Mouse (Mus musculus) gastrocnemius, adult 8-10 months (tissue): ENCODE measurements at regions not wholly inside any gene's neighbourhood (a gene's known extent, or its start where the extent isn't known, plus 50 kb on each side); places are given as distances from the start of the nearest gene placed in this dataset.

Source experiments
- DNase-seq, 2 experiments: peaks; one replicate each; pipeline ENCODE4 v3.0.0; 2022; ENCODE audit warnings: low spot score in 2 of 2

DNA sequence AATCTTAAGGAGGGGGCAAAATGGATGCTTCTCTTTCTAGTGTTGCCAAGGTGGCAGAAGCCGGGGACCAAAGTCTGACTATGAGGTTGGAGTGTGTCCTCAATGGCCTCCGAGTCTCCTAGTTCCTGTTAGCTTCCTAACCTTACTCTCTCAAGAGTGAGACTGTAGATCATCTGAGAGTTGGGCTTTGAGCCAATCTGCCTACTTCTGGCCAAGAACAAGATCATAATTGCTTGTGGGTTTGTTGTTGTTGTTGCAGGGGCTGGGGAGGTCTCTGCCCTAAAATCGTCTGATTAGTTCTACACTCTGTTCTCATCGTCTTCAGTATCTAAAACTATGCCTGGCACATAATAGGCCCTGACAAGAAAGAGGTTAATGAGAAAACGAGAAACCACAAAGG is 110.8 kb upstream of the Syt6 start:
- DNase-seq: no peak

- DNase-seq: no peak
Observed at GRCm38 (mm10) chr3:103464729-103465128, 110.3 kb upstream of the Syt6 start.

- no peak for DNase-seq
Observed at GRCm38 (mm10) chr3:103465132-103465690, 109.8 kb upstream of the Syt6 start.

DNA sequence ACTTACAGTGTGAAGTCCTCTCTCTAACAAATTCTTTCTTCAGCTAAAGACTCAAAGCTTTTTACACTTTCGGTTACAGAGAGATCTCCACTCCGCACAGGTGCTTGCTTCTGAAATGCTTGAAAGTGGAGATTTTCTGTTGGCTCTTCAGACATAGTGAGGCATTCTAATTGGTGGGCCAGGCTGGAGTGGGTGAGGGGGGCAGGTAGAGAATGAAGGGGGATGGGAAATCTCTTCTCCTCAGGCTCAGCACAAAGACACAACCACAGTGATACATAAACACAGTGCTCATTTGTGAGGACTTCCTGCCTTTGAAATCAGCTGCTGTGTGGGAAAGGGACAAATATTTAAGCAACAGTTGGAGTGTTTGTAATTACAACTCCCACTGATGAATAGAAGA is 109.1 kb upstream of the Syt6 start:
- DNase-seq: no peak

DNA sequence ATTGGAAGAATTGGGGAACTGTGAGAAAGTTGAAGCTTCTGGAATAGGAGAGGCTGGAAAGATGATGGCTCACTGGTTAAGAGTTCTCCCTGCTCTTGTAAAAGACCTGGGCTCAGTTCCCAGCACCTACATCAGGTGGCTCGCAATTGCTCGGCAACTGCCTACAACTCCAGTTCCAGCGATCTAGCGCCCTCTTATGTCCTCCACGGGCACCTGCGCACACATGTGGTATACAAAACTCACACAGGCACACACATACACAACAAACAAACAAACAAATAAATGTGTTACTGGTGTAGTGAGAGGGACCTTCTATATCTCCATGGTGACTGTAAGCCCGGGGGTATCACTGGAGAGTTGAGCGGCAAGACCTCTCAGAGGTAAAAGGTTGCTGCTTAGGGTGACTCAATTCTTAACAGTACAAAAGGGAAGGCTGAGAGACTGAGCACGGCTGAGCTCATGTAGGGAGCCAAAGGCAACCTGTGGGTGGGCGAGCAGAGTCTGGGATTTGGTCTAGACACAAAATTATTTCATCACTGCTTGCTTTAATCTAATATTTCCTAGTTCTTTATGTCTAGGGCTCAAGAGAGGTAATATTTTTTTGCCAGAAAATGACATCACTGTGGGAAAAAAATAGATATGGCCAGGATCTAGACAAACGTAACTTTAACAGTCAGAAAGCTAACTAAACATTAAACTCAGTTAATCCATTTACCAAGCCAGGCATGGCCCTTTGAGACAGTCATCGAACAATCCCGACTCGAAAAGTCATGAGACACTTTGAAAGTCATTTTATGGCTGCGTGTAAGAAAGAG is 104.2 kb upstream of the Syt6 start:
- no peak for DNase-seq

- no peak for DNase-seq
Observed at GRCm38 (mm10) chr3:103472598-103472997, 102.4 kb upstream of the Syt6 start.

- no peak for DNase-seq
Observed at GRCm38 (mm10) chr3:103473336-103473735, 101.7 kb upstream of the Syt6 start.

DNA sequence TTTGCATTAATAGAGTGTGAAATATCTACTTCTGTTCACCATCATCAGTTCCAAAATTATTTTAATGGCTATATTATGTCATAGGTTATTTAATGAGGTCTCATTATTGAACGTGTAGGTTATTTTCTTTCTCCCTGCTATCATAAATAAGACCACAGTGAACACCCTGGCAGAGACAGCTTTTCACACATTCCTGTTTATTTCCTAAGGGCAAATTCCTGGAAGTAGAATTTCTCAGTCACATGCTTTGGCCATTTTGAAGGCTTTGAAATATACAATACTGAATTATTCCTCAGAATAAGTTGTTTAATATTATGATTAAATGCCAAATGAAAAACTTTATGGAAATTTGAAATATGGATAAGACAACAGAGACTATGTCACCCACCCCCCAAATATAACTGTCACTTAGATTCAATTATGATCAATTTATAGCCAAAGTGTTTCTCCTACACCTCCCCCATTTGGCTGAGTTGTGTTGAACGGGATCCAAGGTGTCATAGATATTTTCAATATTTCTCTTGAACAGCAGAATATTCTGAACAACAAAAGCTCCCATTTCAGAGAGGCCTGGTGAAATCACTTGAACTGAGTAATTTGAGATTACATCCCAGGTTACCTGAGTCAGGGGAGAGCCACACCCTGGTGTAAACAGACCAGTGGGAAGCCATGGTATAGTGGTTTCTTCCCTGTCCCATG is 95.0 kb upstream of the Syt6 start:
- DNase-seq: no peak

DNA sequence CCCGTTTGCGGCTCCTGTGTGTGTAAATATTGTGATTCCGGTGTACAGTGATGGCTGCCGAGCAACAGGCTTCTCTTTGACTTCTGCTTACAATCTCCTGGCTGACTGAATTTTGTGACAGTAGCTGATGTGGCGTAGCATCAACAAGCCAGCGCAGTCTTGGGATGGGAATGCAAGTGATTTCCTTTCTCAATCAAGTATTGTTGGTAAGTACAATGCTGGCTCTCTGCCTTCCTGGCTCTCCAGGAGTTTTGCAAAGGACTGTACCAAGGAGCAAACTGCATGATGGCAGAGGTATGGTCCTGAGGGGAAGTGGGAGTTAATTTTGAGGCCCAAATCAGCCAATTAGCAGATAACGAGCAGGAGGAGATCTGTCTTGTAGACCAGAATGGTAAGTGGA is 94.4 kb upstream of the Syt6 start:
- no peak for DNase-seq

DNA sequence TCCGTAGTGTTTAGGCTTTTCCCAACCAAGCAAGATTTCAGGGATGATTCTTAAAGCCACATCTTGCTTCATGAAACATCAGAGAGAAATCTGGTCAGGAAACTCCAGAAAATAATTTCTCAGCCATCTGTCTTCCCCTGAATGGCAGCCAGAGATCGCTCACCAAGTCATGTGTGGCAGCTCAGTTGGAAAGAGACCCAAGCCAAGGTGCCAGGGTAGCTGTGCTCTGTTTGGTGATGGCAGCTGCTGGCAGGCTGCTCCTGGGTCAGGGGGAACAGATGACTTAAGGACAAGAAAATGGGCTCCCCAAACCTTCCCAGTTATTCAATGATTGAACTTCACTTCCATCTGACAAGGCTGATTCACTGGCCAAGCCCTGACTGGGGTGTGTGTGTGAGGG is 91.7 kb upstream of the Syt6 start:
- no peak for DNase-seq

DNA sequence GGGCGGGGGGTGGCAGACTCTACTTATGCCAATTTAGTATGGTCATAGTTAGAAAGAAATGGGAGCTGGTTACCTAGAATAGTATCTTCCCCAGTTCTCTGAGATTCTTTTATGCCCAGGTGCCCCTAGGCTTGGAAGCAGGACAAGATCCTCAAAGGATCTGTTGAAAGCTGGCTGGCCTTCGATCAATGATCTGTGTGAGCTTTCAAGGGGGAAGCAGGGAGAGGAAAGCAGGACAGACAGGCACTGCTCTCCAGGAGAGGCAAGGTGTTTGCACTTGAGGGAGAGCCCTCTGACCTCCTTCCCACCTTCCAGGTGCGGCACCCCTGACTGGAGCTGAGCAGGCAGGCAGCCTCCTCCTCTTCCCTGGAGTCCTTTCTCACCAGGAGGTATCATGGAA is 91.3 kb upstream of the Syt6 start:
- DNase-seq: no peak

GRCm38 (mm10) chr3:103489786-103490185 is 85.2 kb upstream of the Syt6 start:
- no peak for DNase-seq

GRCm38 (mm10) chr3:103490966-103491365 is 84.1 kb upstream of the Syt6 start:
- no peak for DNase-seq

- no peak for DNase-seq
Observed at GRCm38 (mm10) chr3:103492211-103492610, 82.8 kb upstream of the Syt6 start.

- DNase-seq: no peak
Observed at GRCm38 (mm10) chr3:103493623-103494022, 81.4 kb upstream of the Syt6 start.

DNA sequence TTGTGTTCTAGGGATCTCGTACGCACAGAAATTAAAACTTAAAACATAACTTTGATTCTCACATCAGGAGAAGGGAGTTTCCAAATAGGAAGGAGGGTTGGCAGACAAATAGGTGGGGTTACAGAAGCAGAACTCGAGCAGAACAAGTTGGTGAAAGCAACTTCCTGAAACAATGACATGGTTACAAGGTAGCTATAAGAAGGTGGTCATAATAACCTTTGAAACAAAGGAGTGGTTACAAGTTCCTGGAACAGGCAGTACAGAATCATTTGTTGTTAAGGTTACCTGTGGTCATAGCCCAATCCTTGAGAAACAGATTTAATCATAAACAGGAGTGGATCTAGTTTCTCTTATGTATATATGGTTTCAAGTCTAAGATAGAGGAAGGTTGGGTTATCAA is 81.0 kb upstream of the Syt6 start:
- DNase-seq: no peak

DNA sequence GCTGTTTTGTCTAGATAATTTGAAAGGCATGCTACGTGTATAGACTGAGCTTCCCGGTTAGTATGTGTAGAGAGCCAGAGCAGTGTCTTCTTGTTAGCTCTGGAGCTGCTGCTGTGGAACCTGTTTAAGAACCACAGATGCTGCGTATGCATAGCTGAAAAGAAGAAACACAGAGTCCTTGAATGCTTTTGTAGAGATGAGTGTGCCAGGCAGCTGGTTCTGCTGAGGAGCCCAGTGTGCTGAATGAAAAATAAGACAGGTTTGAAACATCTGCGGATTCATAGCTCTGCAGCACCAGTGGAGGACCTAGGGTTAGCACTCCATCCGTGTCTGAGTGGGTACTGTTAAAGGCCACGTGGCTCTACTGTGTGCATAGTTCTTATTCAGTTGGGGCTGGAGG is 78.9 kb upstream of the Syt6 start:
- DNase-seq: no peak

- DNase-seq: no peak
Observed at GRCm38 (mm10) chr3:103496683-103497082, 78.3 kb upstream of the Syt6 start.

- no peak for DNase-seq
Observed at GRCm38 (mm10) chr3:103497696-103498095, 77.3 kb upstream of the Syt6 start.

- DNase-seq: no peak
Observed at GRCm38 (mm10) chr3:103498458-103498857, 76.6 kb upstream of the Syt6 start.

GRCm38 (mm10) chr3:103499801-103500200 is 75.2 kb upstream of the Syt6 start:
- no peak for DNase-seq

GRCm38 (mm10) chr3:103500366-103500765 is 74.7 kb upstream of the Syt6 start:
- DNase-seq: no peak

- no peak for DNase-seq
Observed at GRCm38 (mm10) chr3:103504160-103504559, 70.9 kb upstream of the Syt6 start.
